Mouse (Mus musculus) erythroid progenitor cell, adult 5-6 weeks (primary cell): ENCODE data around the gene Acsl3. TPM values are rescaled to one million over a fixed set of nuclear protein-coding genes. Genes with fewer than 3 reads are reported as not detected.

Experiments
- ATAC-seq: replicated peaks from 2 replicates; pipeline ENCODE4 v1.8.0; 2016; ENCODE audit warnings: moderate number of reproducible peaks, mild to moderate bottlenecking, moderate TSS enrichment, inconsistent platforms; ENCODE audit not compliant: poor library complexity, low FRiP score, severe bottlenecking
- total RNA-seq, 2 experiments: library from RNA; stranded (forward) in 1 of 2; stranded (reverse) in 1 of 2; fragments of 150-400 nt in 1 of 2; fragments of 186-747, 209-891 nt in 1 of 2; gene quantifications; 2 replicates each; pipeline versions ENCODE4 v1.2.3 to v1.2.4; 2015 to 2017; ENCODE audit warnings: low replicate concordance in 2 of 2

The Acsl3 gene
- total RNA-seq, 2 experiments from 2014 or later: 2.9 to 13.5 TPM

GRCm38 (mm10) chr1:78734261-78735000 lies 76.8 kb downstream of the Acsl3 start:
- ATAC-seq: no peak

DNA sequence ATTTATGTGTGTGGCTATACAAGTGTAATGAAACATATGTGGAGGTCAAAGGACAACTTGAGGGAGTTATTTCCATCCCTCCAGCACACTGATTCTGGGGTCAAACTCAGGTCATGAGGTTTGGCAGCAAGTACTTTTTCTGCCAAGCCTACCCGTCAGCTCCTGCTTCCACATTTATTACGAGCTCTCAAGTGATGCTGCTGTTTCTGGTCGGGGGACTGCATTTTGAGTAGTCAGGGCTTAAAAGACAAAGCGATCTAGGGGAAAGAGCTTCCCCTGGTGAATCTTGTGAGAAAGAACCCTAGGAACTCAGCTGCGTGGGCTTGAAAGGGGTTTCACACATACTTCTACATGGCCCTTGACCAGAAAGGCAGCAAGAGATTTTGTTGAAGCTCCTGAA lies 80.0 kb downstream of the Acsl3 start:
- ATAC-seq: no peak

DNA sequence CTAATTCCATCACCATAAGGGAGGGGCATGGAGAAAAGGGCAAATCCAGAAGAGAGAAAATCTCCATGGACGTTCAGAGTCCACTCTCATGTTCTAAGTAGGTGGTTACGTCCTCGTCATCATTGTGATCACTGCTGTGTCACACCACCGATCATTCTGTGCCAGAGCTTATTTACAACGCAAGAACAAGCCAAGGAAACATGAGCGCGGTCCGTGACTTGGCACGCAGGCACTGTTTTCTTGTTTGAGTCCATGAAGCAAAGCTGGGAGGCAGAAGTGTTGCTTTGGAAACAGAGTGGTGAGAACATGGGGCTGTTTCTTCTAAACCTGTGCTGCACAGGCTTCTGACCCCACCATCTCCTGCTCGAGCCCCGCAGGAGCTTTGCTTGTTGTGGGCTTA lies 83.1 kb downstream of the Acsl3 start:
- no peak for ATAC-seq

GRCm38 (mm10) chr1:78742198-78742597 lies 84.6 kb downstream of the Acsl3 start:
- no peak for ATAC-seq

GRCm38 (mm10) chr1:78743318-78743717 lies 85.7 kb downstream of the Acsl3 start:
- no peak for ATAC-seq

DNA sequence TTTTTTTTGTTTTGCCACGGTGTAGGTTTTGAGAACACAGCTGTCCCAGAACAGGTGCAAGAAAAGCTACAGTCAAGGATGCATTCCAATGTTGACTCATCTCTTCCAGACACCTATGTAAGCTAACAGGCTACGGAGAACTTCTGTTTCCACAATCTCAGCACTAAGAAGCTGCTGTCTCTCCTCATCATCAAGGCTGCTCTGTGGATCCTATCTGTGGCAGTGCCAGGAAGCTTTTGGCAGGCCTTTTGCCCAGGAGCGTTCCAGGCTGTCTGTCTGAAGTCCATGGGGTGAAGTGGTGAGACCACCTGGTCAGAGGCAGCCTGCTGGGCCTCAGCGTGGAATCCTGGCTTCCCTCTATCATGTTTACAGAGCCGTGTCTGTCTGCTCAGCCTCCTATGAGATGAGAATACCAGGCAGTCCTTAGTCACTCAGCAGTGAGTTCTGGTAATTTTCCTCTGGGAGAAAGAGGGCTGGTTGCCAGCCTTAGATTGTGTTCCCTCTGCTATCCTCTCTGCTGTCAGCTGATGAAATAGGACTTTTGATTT lies 87.7 kb downstream of the Acsl3 start:
- ATAC-seq: no peak

Other genes starting within 250 kb of the Acsl3 start
- gene Farsb, start 168.9 kb upstream of the Acsl3 start, total RNA-seq (2015; ENCODE audit: low replicate concordance): 31.4 and 41.1 TPM in 2 replicates
- 21.8 and 22.5 TPM in 2 replicates for gene Farsb, start 168.9 kb upstream of the Acsl3 start, total RNA-seq (2017; ENCODE audit: low replicate concordance)
- not detected in 2 replicates for gene Mogat1, start 146.8 kb upstream of the Acsl3 start, total RNA-seq (2015; ENCODE audit: low replicate concordance)
- gene Mogat1, start 146.8 kb upstream of the Acsl3 start, total RNA-seq (2017; ENCODE audit: low replicate concordance): not detected in 2 replicates
- not detected in 2 replicates for gene BC035947, start 145.7 kb upstream of the Acsl3 start, total RNA-seq (2015; ENCODE audit: low replicate concordance)
- not detected in 2 replicates for gene BC035947, start 145.7 kb upstream of the Acsl3 start, total RNA-seq (2017; ENCODE audit: low replicate concordance)
- gene Utp14b, start 213 bp downstream of the Acsl3 start, total RNA-seq (2015; ENCODE audit: low replicate concordance): 0.72 and 3.8 TPM in 2 replicates
- 2.3 and 2.4 TPM in 2 replicates for gene Utp14b, start 213 bp downstream of the Acsl3 start, total RNA-seq (2017; ENCODE audit: low replicate concordance)
- not detected in 2 replicates for gene Kcne4, start 158.9 kb downstream of the Acsl3 start, total RNA-seq (2015; ENCODE audit: low replicate concordance)
- 0.77 TPM in 1 of 2 replicates, not detected in the other for gene Kcne4, start 158.9 kb downstream of the Acsl3 start, total RNA-seq (2017; ENCODE audit: low replicate concordance)